Mouse (Mus musculus) hindbrain, embryonic 12.5 days (tissue): ENCODE measurements around the gene Pxdn. TPM values are rescaled to one million over a fixed set of nuclear protein-coding genes. Genes with fewer than 3 reads are reported as not detected.
A peak's percentile ranks its signal among the peaks of the same experiment; 100 is the strongest.

Source experiments
- ATAC-seq: fragments of 200-750 bp; cut with Nextera tagmentation; 2 replicates; pipeline ENCODE4 v1.8.0; 2017; ENCODE audit warnings: moderate TSS enrichment; ENCODE audit not compliant: low FRiP score
- H3K27ac ChIP-seq: fragments of 300-500 bp; sonication (generic); 2 replicates; pipeline ENCODE4 v1.5.1; 2016; ENCODE audit warnings: mild to moderate bottlenecking
- H3K27me3 ChIP-seq: fragments of 300-500 bp; sonication (generic); 2 replicates; pipeline ENCODE4 v1.6.1; 2016; ENCODE audit warnings: mild to moderate bottlenecking
- H3K36me3 ChIP-seq: fragments of 300-500 bp; sonication (generic); 2 replicates; pipeline ENCODE4 v1.6.1; 2016; ENCODE audit warnings: mild to moderate bottlenecking
- H3K4me1 ChIP-seq: fragments of 300-500 bp; sonication (generic); 2 replicates; pipeline ENCODE4 v1.6.1; 2016
- H3K4me2 ChIP-seq: fragments of 300-500 bp; sonication (generic); replicated peaks from 2 replicates; pipeline ENCODE4 v1.6.1; 2016; ENCODE audit warnings: mild to moderate bottlenecking
- H3K4me3 ChIP-seq: fragments of 300-500 bp; sonication (generic); 2 replicates; pipeline ENCODE4 v1.5.1; 2016; ENCODE audit warnings: mild to moderate bottlenecking
- H3K9ac ChIP-seq: fragments of 300-500 bp; sonication (generic); 2 replicates; pipeline ENCODE4 v1.6.1; 2016; ENCODE audit warnings: mild to moderate bottlenecking, moderate library complexity
- H3K9me3 ChIP-seq: fragments of 300-500 bp; sonication (generic); replicated peaks from 2 replicates; pipeline ENCODE4 v1.6.1; 2016; ENCODE audit warnings: mild to moderate bottlenecking
- WGBS: fragments of 180-500 bp; shearing (Covaris S2); methylation state at CpG from one replicate; pipeline ENCODE4 v1.1.7; 2016; 5-methylcytosine and 5-hydroxymethylcytosine counted together
- polyA plus RNA-seq: library from polyadenylated mRNA; unstranded; fragments of >200 nt; fragmentation: Nextera tagmentation; extraction: Ambion mirVana; gene quantifications from 2 replicates; pipeline ENCODE4 v1.2.1, GENCODE M21; 2016

Gene Pxdn
- polyA plus RNA-seq: 93.8 and 103 TPM in 2 replicates

DNA sequence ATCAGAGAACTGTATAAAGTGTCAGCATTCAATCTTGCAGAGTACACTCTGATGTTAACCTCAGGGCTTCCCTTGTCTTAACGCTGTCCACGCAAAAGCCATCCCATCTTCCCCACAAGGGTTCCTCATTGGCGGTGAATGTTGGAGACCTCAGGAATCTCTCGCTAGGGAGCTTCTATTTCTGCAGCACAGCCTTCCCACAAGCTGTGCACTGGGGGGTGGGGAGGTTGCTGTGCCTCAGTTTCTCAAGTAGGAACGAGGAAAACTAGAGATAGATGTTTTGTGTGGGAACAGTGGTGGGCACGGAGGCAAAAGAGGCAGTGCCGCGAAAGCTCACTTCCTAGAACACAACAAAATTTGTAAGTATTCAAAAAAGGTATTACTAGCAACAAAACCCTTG is at the start of gene Pxdn:
Pxdn (plus strand) TSS at position 301 of the 400 bp plus-strand sequence.
- Histone ChIP-seq H3K4me1 (peaks cover 35% of the 10 kb centered on the region), H3K36me3 (0 out of 2 replicates have a peak, but pooled peaks cover 3% of the 10 kb centered on the region), H3K9me3 (no peaks in the 10 kb centered on the region), H3K27ac (peak within 1 kb of the TSS; percentile 92), H3K4me2 (peak within 1 kb of the TSS; percentile 76), H3K9ac (peak within 1 kb of the TSS; percentile 96), H3K4me3 (peak within 1 kb of the TSS; percentile 88), H3K27me3 (no peaks in the 10 kb centered on the region)
- 21% methylated on average over 8 of the region's 8 CpGs for WGBS
- no peak for ATAC-seq

DNA sequence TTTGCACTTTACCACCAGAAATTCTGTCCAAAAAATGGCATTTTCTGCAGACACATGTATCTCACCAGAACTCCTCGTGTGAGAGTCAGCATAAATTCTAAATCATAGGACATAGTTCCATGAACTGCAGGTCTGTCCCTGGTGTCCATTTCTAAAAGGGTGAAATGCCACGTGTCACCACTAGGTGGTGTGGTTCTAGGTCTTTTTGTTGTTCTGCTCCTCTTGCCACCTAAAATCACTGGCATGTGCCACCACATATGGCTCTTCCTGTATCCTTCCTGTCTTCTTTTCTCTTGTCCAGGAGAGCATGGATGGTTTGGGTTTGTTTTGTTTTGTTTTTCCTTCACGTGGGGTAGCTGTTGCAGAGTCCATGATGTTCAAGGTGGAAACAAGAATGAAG is 42.7 kb upstream of the Pxdn start:
- Histone ChIP-seq H3K4me3 (no peak overlapping the region), H3K27me3 (no peaks in the 10 kb centered on the region), H3K9me3 (no peaks in the 10 kb centered on the region; the same call in 1 of the 2 replicates), H3K36me3 (0 out of 2 replicates have a peak, but pooled peaks cover 7% of the 10 kb centered on the region), H3K4me2 (no peak overlapping the region), H3K27ac (no peak overlapping the region), H3K4me1 (no peaks in the 10 kb centered on the region), H3K9ac (no peak overlapping the region)
- ATAC-seq: no peak
- 19% methylated on average over 3 of the region's 3 CpGs for WGBS

DNA sequence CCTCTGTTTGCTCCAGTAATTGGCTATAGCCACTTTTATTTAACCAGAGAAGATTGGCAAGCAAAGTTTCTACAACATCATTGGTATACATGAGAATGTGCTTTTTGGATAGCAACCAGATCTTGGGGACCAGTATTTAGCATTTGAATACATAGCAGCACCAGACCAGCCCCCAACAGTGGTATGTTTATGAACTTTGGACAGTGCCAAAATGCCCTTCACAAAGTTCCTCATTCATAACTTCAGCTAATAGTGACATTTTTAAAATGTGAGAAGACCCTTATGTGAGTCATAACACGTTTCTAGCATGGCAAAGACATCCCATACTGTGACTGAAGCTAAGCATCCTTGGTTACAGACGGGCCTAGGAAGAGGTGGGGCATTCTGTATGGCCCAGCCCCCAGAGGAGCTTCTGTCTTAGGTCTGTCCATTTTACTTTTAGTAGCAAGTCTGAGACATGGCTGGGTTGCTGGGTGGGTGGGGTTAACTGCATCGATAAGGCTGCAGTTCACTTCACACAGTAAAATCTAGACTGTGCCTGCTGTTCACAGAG is 39.8 kb upstream of the Pxdn start:
- Histone ChIP-seq H3K4me3 (no peak overlapping the region), H3K27me3 (no peaks in the 10 kb centered on the region), H3K4me2 (no peak overlapping the region), H3K9me3 (no peaks in the 10 kb centered on the region; the same call in 1 of the 2 replicates), H3K36me3 (0 out of 2 replicates have a peak, but pooled peaks cover 3% of the 10 kb centered on the region), H3K27ac (no peak overlapping the region), H3K9ac (no peak overlapping the region), H3K4me1 (no peaks in the 10 kb centered on the region)
- ATAC-seq: no peak
- WGBS: 80% methylated on average over 3 of the region's 3 CpGs

DNA sequence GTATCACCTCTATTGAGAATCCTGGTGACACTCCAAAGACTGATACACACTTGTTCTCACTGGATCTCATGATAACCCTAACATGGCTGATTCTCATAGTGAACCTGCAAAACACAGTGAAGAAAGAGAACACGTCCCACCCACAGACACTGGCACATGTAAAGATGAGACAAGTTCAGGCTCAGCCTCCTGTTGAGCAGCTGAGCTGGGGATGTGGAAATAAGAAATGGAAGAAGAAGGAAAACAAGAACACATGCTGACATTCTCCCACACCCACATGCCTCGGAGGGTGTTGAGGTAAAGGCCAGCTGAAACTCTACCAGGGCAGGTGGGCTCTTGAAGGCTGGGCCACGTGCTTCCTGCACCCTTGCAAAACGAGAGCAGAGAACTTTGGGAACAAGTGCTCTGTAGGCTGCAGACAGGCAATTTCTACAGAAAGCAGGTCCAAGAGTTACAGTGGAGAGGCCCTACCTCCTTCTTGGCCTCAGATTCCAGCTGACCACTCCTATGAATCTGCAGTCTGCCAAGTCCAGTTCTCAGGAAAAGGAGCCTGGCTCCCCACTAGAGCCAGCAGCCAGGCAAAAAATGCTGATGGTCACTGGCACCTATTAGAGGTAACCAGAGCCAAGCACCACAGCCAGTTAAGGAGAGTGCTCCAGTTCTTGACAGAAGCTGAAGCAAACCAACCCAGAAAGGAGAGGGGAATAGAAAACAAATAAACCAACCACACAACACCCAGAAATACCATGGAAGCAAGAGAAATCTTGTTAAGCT is 33.1 kb upstream of the Pxdn start:
- Histone ChIP-seq H3K9ac (no peak overlapping the region), H3K9me3 (no peaks in the 10 kb centered on the region), H3K4me1 (no peaks in the 10 kb centered on the region), H3K27ac (no peak overlapping the region), H3K4me2 (no peak overlapping the region), H3K36me3 (0 out of 2 replicates have a peak, but pooled peaks cover 4% of the 10 kb centered on the region), H3K27me3 (no peaks in the 10 kb centered on the region), H3K4me3 (no peak overlapping the region)
- 81% methylated on average over 4 of the region's 4 CpGs for WGBS
- ATAC-seq: no peak

DNA sequence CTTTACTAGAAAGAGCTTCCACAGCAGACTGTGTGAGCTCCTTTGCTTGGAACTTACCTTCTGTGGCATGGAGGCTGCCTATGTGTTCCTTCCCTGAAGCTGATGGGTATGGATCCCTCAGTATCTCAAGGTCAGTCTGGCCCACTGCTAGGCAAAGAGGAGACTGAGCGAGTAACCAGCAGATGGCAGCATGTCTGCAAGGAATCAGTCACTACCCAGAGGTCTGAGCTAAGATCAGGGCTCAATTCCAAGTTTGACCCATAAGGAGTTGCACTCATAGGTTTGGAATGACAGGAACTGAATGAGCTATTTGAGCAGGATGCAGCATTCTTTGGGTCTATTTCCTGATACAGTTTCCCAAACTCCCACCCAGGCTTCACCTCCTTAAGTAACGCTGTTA is 30.4 kb upstream of the Pxdn start:
- no peak for ATAC-seq
- 60% methylated on average over 2 of the region's 2 CpGs for WGBS
- H3K9ac ChIP-seq: no peak overlapping the region

DNA sequence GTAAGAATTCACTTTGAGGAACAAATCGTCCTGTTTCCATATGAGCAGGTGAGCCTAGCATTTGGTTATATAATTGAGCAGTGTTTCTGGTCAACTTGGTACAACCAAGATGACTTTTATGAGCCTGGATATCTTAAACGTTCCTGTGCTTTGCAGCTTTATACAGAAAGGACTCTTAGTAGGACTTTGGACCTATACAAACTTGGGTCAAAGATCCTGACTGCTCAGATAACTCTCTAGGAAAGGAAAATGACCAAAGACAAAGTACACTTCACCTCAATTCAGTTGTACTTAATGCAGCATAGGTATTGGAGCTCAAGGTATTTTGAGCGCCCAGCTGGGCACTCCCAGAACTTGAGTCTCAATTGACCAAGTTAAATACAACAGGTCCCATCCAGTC is 21.3 kb upstream of the Pxdn start:
- no peak overlapping the region for H3K9ac ChIP-seq
- peaks cover 39% of the 10 kb centered on the region for H3K36me3 ChIP-seq
- 91% methylated on average over 3 of the region's 3 CpGs for WGBS
- no peaks in the 10 kb centered on the region for H3K27me3 ChIP-seq
- H3K4me1 ChIP-seq: no peaks in the 10 kb centered on the region
- no peaks in the 10 kb centered on the region for H3K9me3 ChIP-seq
- H3K4me3 ChIP-seq: no peak overlapping the region
- no peak overlapping the region for H3K4me2 ChIP-seq
- no peak for ATAC-seq
- no peak overlapping the region for H3K27ac ChIP-seq

More for the DNA sequence above, 30.4 kb upstream of the Pxdn start:
- Histone ChIP-seq H3K36me3 (peaks cover 15% of the 10 kb centered on the region; the same call in 1 of the 2 replicates), H3K27ac (no peak overlapping the region), H3K27me3 (no peaks in the 10 kb centered on the region), H3K4me2 (no peak overlapping the region), H3K4me1 (no peaks in the 10 kb centered on the region), H3K9me3 (no peaks in the 10 kb centered on the region), H3K4me3 (no peak overlapping the region)

DNA sequence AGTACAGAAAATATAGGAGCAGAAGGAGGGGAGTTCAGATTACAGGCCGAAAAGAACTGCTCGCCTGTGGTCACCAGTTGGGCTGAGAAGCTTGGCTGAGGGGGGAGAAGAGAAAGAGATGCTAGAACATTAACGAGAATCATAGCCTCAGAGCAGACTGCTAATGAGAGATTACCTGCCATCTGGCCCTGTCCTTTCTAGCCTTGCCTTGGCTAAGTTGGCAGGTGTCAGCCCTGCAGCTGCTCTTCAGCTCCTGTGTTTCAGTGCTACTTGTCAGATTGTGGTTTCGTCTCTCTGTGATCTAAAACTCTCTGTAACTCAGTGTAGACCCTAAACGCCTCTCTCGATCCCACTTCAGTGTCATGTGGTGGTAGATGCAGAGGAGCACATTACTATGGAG is 20.6 kb upstream of the Pxdn start:
- 91% methylated on average over 6 of the region's 6 CpGs for WGBS
- Histone ChIP-seq H3K4me3 (no peak overlapping the region), H3K9ac (no peak overlapping the region), H3K27ac (no peak overlapping the region), H3K36me3 (peaks cover 32% of the 10 kb centered on the region), H3K4me2 (no peak overlapping the region), H3K27me3 (no peaks in the 10 kb centered on the region), H3K4me1 (no peaks in the 10 kb centered on the region), H3K9me3 (no peaks in the 10 kb centered on the region)
- ATAC-seq: no peak

DNA sequence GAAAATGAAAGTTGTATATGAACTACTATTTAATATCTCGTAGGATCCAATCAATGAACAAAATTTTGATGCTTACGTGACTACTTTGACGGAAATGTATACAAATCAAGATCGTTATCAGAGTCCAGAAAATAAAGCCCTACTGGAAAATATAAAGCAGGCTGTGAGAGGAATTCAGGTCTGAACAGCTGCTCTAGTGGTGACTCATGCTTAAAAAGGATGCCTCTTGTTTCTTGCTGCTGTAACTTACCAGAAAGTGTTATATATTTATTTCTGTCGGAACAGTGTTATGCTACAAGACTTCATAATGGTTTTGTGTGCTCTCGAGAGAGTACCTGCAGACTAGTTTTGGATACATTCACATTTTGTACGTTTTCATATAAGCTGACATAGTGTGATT is 17.1 kb upstream of the Pxdn start:
- Histone ChIP-seq H3K36me3 (peaks cover 19% of the 10 kb centered on the region), H3K4me1 (no peaks in the 10 kb centered on the region), H3K4me2 (no peak overlapping the region), H3K4me3 (no peak overlapping the region), H3K9me3 (no peaks in the 10 kb centered on the region), H3K27me3 (no peaks in the 10 kb centered on the region), H3K9ac (no peak overlapping the region), H3K27ac (no peak overlapping the region)
- ATAC-seq: no peak
- 89% methylated on average over 7 of the region's 7 CpGs for WGBS

DNA sequence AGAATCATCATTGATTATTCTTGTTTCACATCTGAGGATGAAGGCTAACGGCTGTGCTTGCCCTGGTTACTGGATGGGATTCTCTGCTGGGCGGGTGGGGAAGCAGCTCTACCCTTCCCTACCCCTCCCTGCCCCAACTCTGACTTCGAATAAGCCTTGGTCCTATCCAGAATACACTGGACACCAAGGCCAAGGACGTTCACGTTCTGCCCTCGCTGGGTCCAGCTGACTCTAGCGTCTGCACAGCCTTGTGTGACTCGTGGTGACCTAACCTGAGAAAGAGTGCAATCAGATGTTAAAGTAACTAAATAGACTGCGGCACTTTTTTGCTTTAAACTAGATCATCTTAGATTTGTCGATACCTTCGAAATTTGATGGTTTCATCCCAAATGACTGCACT is 15.9 kb upstream of the Pxdn start:
- Histone ChIP-seq H3K9me3 (no peaks in the 10 kb centered on the region), H3K4me1 (no peaks in the 10 kb centered on the region), H3K9ac (no peak overlapping the region), H3K27me3 (no peaks in the 10 kb centered on the region), H3K27ac (no peak overlapping the region), H3K4me2 (no peak overlapping the region), H3K36me3 (peaks cover 15% of the 10 kb centered on the region; the same call in 1 of the 2 replicates), H3K4me3 (no peak overlapping the region)
- ATAC-seq: no peak
- WGBS: 87% methylated on average over 11 of the region's 11 CpGs

DNA sequence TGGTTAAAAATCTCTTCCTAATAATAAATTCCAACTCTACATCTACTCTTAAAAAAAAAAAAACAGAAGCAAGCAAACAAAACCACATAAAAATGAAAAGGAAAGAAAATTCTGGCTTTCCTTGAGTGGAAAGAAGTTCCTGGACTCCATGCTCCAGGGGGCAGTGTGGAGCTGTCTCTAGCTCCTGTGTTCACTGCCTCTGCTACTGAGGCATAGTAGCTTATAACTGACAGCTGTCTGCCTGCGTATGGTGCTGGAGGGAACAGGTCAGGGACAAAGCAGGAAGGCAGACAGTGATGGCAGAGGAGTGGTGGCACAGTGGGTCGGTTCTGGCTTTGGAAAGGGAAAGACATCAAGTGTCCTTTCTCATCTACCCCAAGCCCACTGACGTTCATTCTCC is 10.5 kb upstream of the Pxdn start:
- 43% methylated on average over 3 of the region's 3 CpGs for WGBS
- Histone ChIP-seq H3K9me3 (no peaks in the 10 kb centered on the region), H3K4me2 (no peak overlapping the region), H3K4me3 (no peak overlapping the region), H3K9ac (no peak overlapping the region), H3K36me3 (no peaks in the 10 kb centered on the region; the same call in 1 of the 2 replicates), H3K4me1 (no peaks in the 10 kb centered on the region), H3K27me3 (no peaks in the 10 kb centered on the region), H3K27ac (no peak overlapping the region)
- no peak for ATAC-seq

DNA sequence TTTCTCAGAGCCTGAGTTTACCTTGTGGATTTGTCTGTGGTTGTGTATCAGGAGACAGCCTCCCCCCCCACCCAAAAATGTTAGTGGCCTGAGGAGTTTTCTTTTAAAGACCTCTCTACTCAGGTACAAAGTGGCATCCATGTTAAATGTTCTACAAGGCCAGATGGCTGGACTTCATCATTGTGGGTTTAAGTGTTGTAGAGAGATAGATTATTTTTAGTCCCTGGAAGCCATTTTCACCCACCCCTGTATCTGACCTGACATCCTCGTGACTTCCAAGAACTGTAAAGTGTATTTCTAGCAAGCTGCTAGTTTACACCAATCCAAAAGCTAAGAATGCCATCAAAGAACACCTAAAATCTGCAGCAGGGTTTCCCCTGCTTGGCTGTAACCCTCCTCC is 6.8 kb upstream of the Pxdn start:
- no peaks in the 10 kb centered on the region for H3K27me3 ChIP-seq
- H3K4me3 ChIP-seq: no peak overlapping the region
- no peak overlapping the region for H3K4me2 ChIP-seq
- H3K4me1 ChIP-seq: no peaks in the 10 kb centered on the region
- 76% methylated on average over 1 of the region's 1 CpGs for WGBS
- no peak overlapping the region for H3K27ac ChIP-seq
- H3K36me3 ChIP-seq: no peaks in the 10 kb centered on the region
- no peaks in the 10 kb centered on the region for H3K9me3 ChIP-seq
- ATAC-seq: no peak
- H3K9ac ChIP-seq: no peak overlapping the region

DNA sequence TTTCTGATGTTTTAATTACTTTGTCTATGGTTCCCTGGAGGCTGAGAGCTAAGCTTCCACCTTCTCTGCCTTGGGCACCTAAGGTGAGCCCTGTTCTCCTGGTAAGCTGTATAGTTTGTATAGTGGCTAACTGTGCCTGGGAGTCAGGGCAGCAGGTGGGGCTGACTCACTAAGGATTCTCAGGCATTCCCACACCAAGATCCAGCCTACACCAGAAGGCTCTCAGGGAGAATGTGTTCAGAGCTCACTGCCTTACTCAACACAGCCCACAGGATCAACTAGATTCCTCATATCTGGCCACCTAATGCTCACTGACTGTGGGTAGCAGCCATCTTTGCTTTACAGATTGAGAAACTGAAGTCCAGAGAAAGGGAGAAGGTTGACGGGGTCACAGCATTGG is 4.5 kb upstream of the Pxdn start:
- H3K4me2 ChIP-seq: no peak overlapping the region
- no peaks in the 10 kb centered on the region for H3K36me3 ChIP-seq
- H3K27me3 ChIP-seq: no peaks in the 10 kb centered on the region
- H3K4me1 ChIP-seq: peaks cover 8% of the 10 kb centered on the region
- H3K27ac ChIP-seq: no peak overlapping the region
- no peak overlapping the region for H3K4me3 ChIP-seq
- 95% methylated on average over 1 of the region's 1 CpGs for WGBS
- no peak overlapping the region for H3K9ac ChIP-seq
- ATAC-seq: no peak
- no peaks in the 10 kb centered on the region for H3K9me3 ChIP-seq

DNA sequence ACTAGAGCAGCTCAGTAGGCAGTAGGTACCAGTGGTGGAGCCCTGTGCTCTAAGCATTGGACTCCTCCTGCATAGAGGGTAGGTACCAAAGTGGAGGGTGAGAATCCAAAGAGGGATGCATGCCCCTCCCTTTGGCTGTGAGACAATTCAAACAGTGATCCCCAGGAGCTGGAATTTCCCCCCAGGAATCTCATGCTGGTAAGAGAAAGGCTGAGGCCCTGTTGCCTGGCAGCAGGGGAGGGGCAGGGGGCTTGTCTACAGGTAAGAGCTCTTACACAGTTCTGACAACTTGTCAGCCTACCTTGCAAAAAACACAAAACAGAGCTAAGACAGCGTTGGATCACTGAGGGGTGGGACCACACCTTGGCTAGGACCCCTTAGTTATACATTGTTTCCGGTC is 3.9 kb upstream of the Pxdn start:
- 63% methylated on average over 2 of the region's 2 CpGs for WGBS
- H3K36me3 ChIP-seq: no peaks in the 10 kb centered on the region
- no peak overlapping the region for H3K9ac ChIP-seq
- no peak overlapping the region for H3K27ac ChIP-seq
- H3K9me3 ChIP-seq: no peaks in the 10 kb centered on the region
- no peak overlapping the region for H3K4me2 ChIP-seq
- H3K4me3 ChIP-seq: no peak overlapping the region
- H3K4me1 ChIP-seq: peaks cover 8% of the 10 kb centered on the region
- H3K27me3 ChIP-seq: no peaks in the 10 kb centered on the region
- ATAC-seq: no peak
